Mouse (Mus musculus): ENCODE results near the gene Impdh1.

GRCm38 (mm10) chr6:29215881-29216501, at the start of gene Impdh1:
- TF ChIP-seq CTCF (IDR thresholded peaks at IDR 0.05; ENCODE audit: low read depth) (peak; percentile 3; the same call in 1 of the 2 replicates), EP300 (IDR thresholded peaks at IDR 0.05; ENCODE audit: low read depth) (no peak)
